Mouse (Mus musculus) urinary bladder, postnatal 25 days (tissue): Measurements from ENCODE around the gene H1fx.
"Not testable (repeated sequence)": the region's sequence is repeated elsewhere in the genome, so short reads cannot be mapped to it uniquely, and the experiment has no call there.

Experiments
- DNase-seq: peaks from one replicate; pipeline ENCODE4 v3.0.0; 2022; ENCODE audit warnings: low spot score

The H1fx gene

DNA sequence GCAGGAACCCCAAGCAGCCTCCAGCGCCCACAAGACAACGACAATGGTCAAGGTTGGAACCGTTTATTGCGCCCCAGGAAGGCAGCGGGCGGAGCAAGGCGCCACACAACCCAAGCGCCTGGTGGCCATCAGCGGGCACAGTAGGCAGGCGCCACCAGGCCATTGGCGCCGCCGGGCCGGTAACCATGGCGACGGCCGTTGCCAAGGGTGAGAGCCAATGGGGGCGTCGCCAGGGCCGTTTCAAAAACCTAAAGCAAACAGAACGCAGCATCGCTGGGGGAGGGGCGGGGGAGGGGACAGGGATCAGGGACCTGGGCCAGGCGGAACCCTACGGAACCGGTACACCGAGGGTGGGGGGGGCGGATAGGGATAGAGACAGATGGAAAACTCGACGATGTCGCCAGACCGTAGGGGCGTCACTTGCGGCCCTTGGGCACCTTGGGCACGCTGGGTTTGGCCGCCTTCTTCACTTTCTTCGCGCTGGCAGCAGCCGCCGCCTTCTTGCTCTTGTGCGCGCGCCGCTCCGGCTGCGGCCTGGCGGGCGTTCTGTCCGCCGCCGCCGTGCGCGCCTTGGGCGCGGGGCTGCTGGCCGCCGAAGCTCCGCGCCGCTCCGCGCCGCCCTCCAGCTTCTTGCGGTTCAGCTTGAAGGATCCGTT lies 935 bp downstream of the H1fx start:
- DNase-seq = peak; percentile 45

DNA sequence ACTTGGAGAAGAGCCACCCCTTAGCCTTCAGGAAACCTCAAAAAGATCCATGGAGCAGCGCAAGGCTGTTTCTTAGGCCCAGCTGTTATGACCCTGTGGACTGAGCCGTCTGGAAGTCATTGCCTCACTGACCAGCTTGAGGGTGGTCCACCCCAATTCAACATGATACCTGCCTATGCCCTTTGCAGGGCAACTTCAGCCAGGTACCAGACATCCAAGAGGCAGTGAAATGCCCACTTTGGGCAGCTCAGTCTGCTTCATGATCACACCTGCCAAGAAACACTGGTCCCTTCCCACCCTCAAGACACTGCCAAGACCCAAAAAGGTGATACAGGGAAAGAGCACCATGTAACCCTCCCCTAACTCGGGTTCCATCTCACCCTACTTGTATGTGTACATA lies 1.7 kb downstream of the H1fx start:
- DNase-seq = no peak

DNA sequence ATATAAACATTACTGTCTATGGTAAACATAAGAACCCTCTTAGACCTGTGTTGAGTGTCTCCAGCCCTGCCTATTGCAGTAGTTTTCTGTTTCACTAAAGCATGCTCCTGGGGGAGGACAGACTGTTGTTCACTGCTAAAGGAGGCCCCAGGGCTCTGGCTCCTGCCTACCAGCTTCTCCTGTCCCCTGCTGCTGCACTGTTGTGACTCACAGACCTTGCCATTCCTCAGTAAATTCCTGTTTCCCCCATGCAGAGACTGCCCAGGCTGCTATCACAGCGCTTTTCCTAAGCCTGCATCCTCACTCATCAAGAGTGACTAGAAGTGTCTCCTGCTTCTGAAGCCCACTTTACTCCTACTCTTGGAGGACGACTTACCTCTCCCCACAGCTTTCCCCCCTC lies 11.4 kb downstream of the H1fx start:
- no peak for DNase-seq

DNA sequence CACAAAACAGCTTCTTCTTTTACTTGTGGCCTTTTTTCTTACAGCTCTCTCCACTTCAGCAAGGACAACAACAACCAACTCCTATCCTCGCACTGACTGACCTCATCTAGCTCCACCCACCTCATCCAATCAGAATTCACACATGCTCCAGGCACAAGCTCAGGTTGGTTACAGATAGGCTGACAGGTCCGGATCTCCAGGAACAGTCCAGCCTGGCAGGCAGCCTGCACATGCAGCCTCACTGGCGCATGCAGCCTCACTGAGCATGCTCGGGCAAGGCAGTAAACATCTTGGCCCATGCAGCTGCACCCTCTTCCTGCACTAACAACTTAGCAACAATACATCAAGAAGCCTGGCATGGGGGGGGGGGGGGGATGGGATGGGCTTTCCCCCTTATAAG lies 19.0 kb downstream of the H1fx start:
- DNase-seq = not testable (repeated sequence)

DNA sequence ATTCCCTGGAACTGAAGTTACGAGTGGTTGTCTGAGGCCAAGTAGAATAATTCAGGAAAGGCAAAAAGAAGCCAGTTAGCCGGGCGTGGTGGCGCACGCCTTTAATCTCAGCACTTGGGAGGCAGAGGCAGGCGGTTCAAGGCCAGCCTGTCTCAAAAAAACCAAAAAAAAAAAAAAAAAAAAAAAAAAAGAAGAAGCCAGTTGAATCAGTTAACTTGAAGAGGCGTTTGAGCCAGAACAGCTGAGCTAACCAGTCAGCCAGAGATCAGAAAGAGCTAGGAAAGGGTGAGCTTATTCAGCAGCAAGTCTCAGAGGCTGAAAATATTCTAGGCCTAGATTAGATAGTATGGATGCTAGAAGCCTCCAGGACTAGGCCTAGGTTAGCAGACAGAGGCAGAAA lies 39.3 kb downstream of the H1fx start:
- no peak for DNase-seq

DNA sequence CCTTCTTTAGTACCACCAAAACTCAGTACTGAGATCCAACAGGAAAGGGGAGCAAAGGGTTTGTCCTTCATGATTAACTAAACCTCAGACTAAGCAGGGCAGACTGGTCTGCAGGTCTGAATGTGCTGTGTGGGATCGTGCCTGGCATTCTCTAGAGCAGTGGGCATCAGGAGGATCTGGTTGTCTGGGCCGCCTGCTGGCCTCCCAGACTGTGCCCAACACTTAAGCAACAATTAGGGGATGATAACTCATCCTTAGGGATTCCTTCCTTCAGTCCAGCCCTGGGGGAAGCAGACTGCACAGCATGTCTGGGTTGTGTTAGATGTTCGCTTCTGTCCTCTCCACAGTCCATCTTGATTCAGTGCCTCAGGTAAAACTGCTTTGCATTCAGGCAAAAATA lies 42.5 kb downstream of the H1fx start:
- DNase-seq = no peak

DNA sequence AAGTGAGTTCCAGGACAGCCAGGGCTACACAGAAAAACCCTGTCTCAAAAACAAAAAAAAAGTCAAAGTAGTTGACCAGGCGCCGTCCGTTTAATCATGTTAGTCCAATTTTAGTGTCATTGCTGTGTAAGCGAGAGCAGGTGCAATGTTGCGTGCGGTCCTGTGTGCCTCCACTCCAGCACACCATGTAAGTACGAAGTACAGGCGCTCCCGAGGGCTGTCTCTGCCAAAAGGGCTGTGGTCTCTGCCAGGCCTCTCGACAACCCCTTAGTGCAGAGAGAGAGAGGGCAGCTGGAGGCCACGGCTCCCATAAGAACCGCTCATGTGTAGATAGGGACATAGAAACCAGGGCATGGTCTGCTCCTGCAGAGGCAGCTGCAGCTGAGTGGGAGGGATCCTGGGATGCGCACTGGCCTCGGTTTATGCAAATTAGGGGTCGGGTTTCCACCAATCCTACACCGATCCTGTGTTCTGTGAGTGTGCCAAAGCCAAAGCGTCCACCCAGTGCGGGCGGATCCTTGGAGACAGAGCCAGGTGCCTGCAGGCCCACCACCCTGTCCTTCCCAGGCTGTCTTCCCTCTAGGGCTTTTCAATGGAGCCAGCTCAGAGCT lies 44.2 kb downstream of the H1fx start:
- no peak for DNase-seq

DNA sequence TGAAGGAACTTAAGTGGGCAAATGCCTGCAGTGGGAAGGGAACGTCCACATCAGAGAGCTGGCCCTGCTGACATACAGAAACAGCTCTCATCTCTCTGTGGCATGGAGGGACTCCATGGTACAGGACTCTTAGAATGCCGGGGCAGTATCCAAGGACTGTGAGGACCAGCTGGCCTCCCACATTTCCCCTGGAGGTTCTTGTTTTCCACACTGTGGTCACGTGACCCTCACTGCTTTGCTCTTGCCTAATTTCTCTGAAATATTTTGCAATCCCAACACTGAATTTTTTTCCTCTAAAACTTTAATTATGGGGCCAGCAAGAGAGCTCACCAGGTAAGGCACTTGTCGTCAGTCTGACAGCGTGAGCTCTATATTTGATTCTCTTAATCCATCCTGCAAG lies 46.4 kb downstream of the H1fx start:
- no peak for DNase-seq
